Mouse (Mus musculus) layer of hippocampus, adult 18-20 months (tissue): Measurements from ENCODE around the gene Stra6. TPM values are rescaled to one million over a fixed set of nuclear protein-coding genes. Genes with fewer than 3 reads are reported as not detected.
A peak's percentile ranks its signal among the peaks of the same experiment; 100 is the strongest.

ENCODE experiments used
- DNase-seq, 2 experiments: peaks; one replicate each; pipeline ENCODE4 v3.0.0; 2022; ENCODE audit warnings: low spot score in 2 of 2
- total RNA-seq, 2 experiments: library from RNA; stranded (reverse); gene quantifications; 2 replicates each; pipeline ENCODE4 v1.2.3; 2021

Stra6 gene
- total RNA-seq, 2 experiments from 2014 or later: 18.2 to 18.4 TPM

DNA sequence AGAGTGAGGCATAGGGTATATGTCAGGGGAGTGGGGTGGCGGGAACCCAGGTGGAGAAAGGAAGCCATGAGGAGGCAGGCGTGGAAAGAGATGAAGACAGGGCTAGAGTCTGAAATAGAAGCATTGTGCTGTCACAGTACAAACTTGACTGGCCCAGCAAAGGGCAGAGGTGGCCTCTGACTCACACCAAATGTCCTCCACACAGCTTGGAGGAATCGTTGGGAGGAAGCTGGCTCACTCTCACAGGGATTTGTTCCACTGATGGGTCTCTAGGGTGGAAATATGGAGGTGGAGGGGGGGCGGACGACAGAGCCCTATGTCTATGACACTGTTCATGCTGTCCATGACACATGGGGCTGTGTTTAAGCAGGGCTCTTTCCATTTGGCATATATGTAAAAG lies 99.6 kb downstream of the Stra6 start:
- no peak for DNase-seq

- no peak for DNase-seq
Measured at GRCm38 (mm10) chr9:58165779-58166178, 102.2 kb downstream of the Stra6 start.

DNA sequence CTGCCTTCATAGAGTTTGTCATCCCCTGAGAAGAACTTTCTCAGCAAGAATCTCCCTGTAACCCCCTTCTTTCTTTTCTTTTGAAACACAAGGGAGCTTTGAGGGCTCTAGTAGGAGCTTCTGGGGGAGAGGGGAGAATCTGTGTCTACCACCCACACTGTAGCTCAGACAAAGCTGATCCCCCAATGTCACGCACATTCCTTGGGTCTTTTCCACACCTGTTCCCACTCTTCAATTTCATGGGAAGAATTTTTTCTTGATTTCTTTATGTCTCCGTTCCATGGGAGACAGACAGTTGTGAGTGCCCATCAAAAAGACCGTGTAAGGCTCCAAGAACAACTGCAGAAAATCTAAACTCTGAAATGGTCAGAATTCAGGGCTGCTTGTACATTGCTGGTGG lies 105.3 kb downstream of the Stra6 start:
- DNase-seq: no peak

DNA sequence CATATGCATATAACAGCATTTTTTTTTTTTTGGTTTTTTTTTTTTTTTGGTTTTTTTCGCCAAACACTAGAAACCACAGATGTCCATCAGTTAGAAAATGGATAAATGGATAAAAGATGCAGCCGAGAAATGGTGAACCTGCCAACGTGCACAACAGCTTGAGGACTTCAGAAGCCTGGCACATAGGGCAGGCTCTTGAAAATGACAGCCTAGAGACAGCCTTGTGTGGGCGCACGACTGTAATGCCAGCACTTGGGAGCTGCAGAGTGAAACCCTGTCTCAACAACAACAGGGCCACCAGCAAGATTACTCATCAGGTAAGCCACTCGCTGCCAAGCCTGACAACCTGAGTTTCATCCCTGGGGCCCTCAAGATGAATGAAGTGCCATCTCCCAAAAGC lies 105.8 kb downstream of the Stra6 start:
- no peak for DNase-seq

- DNase-seq: no peak
Measured at GRCm38 (mm10) chr9:58172863-58173262, 109.3 kb downstream of the Stra6 start.

- peak in 1 of 2 experiments; percentile 82 for DNase-seq
Measured at GRCm38 (mm10) chr9:58174818-58175251, 111.2 kb downstream of the Stra6 start.

GRCm38 (mm10) chr9:58175745-58176487 lies 112.3 kb downstream of the Stra6 start:
- peak in 1 of 2 experiments; percentile 82 for DNase-seq

GRCm38 (mm10) chr9:58177165-58177564 lies 113.6 kb downstream of the Stra6 start:
- DNase-seq: no peak

DNA sequence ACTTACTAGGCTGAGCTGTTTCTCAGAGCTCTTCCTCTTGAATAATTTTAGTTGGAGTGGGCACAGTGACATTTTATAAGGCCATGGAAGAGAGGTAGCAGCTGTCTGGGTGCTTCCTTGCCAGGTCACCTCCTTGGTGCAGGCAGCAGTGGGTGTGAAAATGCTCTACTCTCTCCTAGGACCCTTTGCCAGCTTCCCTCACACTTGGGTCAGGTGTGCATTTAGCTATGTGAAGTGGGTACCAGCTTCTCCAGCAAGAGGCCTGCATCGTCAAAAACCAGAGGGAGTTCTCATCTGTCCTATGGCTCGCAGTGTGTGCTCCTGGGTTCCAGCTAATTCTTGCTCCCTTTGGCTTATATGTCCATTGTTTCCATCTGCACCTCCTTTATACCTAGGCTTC lies 115.8 kb downstream of the Stra6 start:
- no peak for DNase-seq

DNA sequence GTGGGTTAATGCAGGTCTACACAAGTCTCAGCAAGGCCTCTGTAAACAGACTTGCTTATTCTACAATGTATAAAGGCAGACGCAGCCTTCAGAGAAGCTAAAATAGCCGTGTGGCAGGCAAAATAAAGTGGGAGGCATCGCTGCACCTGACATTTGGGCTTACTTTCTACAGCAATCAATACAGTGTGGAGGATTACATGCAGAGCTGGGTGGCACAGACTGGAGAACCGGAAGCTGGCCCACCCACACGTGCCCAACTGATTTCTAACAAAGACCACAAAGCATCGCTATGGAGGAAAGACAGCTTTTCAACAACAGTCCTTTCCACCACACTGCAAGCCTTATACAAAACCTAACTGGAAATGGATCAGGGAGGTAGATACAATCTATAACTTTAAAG lies 120.9 kb downstream of the Stra6 start:
- DNase-seq: peak in 1 of 2 experiments; percentile 59

DNA sequence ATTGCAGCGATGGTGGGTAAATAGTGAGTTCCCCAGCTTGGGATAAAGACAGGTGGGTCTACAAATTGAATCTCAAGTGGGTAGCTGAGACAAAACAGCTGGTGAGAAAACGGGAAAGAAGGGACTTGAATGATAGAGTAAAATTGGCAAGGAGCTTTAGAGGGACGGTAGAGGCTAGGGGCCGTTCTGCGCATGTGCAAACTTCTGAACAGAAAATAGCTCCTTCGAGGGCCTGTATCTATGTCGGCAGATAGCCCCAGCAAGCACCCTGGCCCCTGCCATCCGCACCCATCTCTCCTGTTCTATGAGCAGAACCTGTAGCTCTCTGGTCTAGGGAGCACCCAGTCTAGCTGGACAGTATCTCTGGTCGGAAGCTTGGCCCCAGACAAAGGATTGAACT lies 130.6 kb downstream of the Stra6 start:
- no peak for DNase-seq

DNA sequence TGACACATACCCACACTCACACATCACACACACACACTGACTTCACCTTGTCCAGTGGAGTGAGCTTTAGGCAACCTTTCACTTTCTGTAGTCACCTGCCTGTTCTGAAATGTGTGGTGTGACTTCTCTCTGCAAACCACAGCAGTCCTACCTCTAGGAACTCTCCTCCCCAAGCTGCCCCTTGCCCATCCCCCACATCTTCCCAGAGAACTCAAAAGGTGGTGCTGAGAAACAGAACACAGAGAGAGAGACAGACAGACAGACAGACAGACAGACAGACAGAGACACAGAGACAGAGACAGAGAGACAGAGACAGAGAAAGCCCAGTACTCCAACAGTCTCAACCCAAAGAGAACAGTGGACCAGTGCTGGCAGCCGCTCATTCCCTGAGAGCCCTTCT lies 132.1 kb downstream of the Stra6 start:
- DNase-seq: peak in 1 of 2 experiments; percentile 41

GRCm38 (mm10) chr9:58196141-58196540 lies 132.6 kb downstream of the Stra6 start:
- no peak for DNase-seq

DNA sequence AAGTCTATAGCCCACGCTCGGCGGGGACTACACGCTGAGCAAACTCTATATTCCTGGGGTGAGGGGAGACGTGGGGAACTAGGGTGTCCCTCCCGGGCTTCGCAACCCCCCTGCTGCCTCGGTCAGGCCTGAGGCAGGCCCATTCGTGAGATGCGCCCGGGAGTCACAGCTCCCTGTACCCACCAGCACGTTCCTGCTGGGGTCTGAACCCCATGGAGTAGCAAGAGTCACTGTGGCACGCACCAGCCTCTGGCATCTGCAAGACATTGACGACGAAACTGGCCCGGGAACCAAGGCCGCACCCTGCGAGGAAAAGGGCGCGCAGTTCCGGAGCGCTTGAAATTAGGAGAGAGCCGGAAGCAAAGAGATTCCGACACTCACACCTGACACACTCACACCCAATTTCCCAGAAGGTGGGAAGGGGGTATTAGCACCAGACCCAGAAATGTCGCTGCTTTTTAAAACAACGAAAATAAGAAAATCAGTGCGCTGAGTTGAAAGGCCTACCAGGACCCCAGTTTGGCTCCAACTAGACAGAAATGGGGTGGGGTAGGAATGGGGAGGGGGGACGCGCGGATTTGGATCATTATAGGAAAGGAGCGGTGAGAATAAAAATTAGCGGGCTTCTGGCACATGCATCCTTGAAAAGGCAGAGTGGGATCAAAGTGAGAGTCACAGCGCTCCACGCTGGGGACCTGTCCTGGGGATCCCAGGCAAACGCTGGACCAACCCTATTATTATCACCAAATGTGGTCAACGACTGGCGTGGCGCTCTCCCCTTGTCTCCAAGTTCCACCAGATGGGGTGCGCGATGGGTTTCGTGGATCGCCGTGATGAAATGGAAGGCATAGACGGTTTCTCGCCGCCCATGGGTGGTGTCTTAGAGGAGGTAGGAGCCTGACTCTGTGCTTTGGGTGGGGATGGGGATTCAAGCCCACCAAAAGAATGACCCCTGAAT lies 133.3 kb downstream of the Stra6 start:
- peak in 1 of 2 experiments; percentile 33 for DNase-seq

GRCm38 (mm10) chr9:58197781-58198701 lies 134.5 kb downstream of the Stra6 start:
- peak; percentile 49 to 66 for DNase-seq

GRCm38 (mm10) chr9:58198801-58199371 lies 135.3 kb downstream of the Stra6 start:
- DNase-seq: peak in 1 of 2 experiments; percentile 51

DNA sequence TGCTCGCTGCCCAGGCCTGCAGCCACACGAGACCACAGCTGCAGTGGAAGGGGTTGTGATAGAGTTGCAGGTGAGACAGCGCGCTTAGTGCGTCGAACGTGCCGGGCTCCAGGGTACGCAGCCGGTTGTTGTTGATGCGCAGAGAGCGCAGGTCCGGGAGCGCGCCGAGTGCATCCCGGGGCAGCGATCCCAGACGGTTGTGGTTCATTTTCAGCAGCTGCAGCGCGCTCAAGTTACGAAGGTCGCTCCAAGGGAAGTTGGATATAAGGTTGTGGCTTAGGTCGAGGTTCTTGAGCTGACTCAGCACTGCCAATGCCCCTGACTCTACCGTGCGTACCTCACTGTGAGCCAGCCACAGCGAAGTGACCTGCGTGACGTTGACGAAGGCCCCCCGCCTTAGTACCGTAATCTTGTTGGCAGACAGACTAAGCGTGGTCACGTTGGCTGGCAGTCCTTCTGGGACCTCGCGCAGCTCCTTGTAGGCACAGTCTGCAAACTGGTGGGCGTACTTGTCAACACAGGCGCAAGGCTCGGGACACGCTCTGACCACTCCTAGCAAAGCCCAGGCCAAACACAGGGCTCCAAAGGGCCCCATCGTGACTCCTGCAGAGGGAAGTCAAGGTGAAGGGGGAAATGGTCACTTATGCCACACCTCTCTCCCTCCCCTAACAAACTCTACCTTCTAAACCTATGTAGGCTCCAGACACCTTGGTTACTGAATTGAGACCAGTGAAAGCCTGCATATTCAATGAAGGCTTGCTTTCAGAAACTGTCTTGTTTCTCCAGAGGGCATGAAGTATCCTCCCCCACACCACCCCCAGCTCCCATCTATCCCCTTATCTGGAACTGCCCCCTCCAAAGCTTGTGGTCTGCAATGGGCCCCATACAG lies 136.0 kb downstream of the Stra6 start:
- DNase-seq: peak in 1 of 2 experiments; percentile 45

DNA sequence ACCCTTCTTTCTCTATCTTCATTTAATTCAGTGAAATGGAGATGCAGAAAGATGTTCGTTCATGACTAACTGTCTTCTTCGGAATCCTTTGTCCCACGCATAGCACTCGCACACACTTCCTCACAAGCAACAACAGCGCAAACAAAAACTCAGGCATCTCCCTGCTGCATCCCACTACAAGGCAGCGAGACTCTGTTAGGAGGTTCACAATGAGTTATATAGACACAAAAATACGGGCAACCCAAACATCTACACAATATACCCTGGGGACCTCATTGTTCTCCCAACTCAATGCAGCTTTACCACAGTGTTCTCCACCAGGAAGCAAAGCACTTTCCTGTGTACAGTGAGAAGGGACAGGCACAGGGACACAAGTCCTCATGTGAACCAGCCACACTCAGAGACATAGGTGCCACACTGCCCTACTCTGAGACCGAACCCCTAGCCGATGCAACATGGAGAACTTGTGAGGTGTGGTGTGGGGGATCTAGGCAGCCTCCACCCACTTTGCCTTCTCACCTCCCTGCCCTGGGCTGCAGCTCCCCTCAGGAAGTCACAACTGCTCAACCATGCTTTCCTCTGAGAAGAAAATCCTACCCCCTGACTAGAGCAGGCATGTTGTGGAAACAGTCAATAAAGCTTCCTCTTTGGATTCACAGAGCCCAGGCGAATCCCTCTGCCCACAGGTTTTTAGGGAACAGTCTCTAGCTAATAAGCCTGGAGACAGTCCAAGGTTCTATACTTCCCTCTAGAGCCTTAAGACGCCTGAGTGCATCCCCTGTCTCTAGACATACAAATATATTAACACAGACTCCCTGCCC lies 136.9 kb downstream of the Stra6 start:
- peak in 1 of 2 experiments; percentile 61 for DNase-seq
